Mouse (Mus musculus): ENCODE measurements around the gene Vwf.
A peak's percentile ranks its signal among the peaks of the same experiment; 100 is the strongest.

Gene Vwf

GRCm38 (mm10) chr6:125589075-125589474 lies 42.5 kb downstream of the Vwf start:
- no peak for DNase-seq (ENCODE audit: low spot score)

GRCm38 (mm10) chr6:125590056-125590455 lies 43.5 kb downstream of the Vwf start:
- DNase-seq (ENCODE audit: low spot score): no peak

DNA sequence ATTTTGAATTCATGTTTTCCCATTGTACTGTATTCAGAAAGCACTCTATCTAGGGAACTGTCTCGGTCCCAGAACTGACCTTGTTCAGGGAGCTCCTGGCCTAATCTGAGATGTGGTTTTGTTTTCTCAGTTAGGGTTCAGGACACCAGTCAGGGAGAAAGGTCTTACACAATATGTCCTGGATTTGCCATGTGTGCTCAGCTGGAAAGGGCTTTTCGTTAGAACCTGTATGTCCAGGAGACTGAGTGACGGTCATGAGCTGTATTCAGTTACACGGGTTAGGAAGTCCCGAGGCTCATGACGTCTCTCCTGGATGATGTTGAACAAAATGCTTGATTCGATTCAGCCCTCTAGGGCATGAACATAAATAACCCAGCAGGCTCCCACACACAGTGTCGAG lies 43.9 kb downstream of the Vwf start:
- DNase-seq (ENCODE audit: low spot score): no peak

DNA sequence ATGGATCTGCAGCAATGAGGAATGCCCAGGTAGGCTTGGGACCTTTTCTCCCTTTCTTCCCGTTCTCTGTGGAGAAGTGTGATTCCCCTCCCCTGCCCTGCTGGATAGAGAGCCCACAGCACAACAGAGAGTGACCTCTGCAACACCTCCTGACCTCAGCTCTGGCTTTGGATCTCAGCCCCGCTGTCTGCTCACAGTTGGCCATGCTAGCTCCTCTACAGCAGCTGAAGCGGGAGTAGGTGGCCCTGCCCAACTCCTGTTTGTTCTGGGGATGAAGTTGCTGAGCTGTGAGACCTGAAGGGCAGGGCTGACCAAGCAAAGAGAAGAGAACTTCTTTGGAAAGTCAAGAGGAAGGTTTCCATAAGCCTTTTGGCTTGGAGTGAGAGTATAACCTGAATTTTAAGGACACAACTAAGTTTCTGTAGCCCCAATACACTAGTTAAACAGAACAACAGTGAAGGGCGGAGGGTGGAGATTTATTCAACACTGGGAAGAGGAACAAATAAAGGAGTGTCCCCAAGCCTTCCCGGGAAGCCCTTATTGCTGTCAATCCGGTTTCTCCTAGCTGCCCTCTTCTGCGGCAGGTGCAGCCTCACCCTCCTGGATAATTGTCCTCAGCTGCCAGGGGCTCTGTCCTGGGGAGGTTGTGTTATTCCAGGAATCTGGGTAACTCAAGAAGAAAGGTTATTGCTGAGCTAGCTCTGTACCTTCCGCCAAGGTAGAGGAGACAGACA lies 45.2 kb downstream of the Vwf start:
- DNase-seq (ENCODE audit: low spot score): no peak

- no peak for DNase-seq (ENCODE audit: low spot score)
These were observed 46.0 kb downstream of the Vwf start for GRCm38 (mm10) chr6:125592536-125592935.

GRCm38 (mm10) chr6:125594311-125594710 lies 47.7 kb downstream of the Vwf start:
- DNase-seq (ENCODE audit: low spot score): no peak

DNA sequence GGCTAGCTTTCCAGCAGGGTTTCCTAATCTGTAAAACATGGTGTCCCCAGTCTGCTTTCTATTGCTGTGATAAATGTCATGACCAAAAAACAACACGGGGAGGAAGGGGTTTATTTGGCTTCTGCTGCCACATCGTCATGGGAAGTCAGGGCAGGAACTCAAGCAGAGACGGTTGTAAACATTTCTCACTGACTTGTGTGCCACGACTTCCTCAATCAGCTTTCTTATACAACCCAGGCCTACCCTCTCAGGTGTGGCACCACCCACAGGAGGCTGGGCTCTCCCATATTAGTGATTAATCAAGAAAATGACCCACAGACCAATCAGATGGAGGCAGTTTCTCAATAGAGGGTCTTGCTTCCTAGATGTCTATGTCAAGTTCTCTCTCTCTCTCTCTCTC lies 48.3 kb downstream of the Vwf start:
- no peak for DNase-seq (ENCODE audit: low spot score)

- no peak for DNase-seq (ENCODE audit: low spot score)
These were observed 50.2 kb downstream of the Vwf start for GRCm38 (mm10) chr6:125596701-125597318.

DNA sequence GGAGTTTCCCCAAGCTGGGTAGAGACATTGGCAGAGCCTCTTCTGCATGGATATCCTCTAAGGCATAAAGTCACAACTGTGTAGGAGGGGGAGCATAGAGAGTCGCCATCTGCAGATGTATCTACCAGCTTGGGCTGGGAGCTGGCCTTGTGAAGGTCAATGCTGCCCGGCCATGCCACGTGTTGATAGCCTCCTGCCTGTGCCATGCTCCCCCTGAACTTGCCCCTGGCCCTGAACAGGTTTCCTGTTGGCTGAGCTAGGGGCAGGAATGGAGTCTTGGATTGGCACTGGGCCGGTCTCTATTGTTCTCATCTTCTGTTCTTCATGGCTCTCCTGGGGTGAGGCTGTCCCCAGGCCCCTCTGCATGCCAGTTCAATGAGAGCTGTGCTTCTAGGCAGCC lies 51.1 kb downstream of the Vwf start:
- no peak for DNase-seq (ENCODE audit: low spot score)

- DNase-seq (ENCODE audit: low spot score): no peak
These were observed 53.5 kb downstream of the Vwf start for GRCm38 (mm10) chr6:125600036-125600558.

DNA sequence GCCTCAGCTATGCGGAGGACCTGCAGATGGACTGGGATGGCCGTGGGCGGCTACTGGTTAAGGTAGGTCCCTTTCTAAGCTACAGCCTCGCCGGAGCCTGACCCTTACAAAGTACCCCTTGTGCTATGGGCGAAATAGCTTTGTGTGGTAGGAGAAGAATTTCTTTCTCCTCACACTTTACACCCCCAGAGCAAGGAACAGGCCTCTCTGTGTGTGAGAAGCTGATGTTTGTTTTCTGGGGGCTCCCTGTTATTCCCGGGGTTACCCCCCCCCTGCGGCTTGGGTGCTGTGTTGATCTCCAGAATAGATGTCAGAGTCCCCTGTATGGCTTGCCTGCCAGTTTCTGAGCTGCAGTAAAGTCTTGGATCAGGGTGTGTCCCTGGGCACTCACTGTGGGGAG lies 54.1 kb downstream of the Vwf start:
- DNase-seq (ENCODE audit: low spot score): no peak

DNA sequence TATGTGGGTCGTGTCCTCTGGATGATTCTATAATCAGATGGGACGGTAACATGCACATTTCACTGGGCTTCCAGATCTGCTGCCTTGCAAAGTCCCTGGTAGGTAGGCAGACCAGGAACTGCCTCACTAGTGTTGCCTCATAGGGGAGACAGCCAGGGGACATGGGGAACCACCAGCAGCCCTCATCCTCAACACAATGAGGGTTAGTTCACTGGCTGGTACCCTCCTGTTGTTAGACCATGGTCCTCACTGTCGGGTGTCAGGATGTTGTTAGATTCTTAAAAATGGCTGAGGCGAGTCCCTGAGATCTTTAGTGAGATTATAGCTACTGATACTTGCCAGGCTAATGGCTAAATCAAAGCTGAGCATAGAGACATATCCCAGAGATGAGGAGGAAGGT lies 54.6 kb downstream of the Vwf start:
- DNase-seq (ENCODE audit: low spot score): no peak

- DNase-seq (ENCODE audit: low spot score): no peak
These were observed 55.2 kb downstream of the Vwf start for GRCm38 (mm10) chr6:125601748-125602147.

- no peak for DNase-seq (ENCODE audit: low spot score)
These were observed 55.8 kb downstream of the Vwf start for GRCm38 (mm10) chr6:125602354-125602753.

GRCm38 (mm10) chr6:125603234-125603633 lies 56.7 kb downstream of the Vwf start:
- peak; percentile 61 for DNase-seq (ENCODE audit: low spot score)

- no peak for DNase-seq (ENCODE audit: low spot score)
These were observed 57.3 kb downstream of the Vwf start for GRCm38 (mm10) chr6:125603678-125604462.

- no peak for DNase-seq (ENCODE audit: low spot score)
These were observed 58.1 kb downstream of the Vwf start for GRCm38 (mm10) chr6:125604463-125605191.

DNA sequence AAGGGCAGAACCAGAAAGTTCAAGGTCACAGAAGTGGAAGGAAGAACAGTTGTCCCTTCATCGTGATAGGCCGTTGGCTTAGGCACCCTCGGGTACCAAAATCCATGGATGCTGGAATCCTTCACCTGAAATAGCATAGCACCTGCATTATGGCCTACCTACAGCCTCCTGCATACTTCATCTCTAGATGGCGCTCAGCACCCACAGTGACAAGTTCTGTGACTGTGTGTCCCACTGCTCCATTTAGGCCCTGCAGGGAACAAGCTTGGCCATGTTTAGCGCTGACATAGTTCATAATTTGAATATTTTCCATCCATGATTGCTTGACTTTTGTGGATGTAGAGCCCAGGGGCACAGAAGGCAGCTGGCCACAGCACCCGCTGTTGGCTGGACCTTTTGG lies 62.5 kb downstream of the Vwf start:
- DNase-seq (ENCODE audit: low spot score): no peak

GRCm38 (mm10) chr6:125617855-125618254 lies 71.3 kb downstream of the Vwf start:
- DNase-seq (ENCODE audit: low spot score): no peak

DNA sequence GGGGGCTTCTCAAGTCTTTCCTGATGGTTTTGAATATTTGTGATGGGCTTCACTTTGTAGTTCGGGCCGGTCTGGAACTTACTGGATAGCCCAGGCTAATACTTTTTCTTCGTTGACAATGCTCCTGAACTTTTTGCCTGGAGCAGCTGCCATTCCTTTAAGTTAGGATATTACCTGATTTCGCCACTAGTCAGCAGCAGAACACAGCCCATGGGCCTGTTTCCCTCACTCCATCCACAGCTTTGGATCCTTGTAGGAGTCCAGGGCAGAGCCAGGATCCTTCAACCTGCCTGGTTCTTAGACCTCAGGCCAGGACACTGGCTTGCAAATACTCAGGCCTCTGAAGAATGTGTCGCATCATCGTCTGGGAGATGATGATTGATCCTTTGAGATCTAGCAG lies 74.2 kb downstream of the Vwf start:
- DNase-seq (ENCODE audit: low spot score): no peak

DNA sequence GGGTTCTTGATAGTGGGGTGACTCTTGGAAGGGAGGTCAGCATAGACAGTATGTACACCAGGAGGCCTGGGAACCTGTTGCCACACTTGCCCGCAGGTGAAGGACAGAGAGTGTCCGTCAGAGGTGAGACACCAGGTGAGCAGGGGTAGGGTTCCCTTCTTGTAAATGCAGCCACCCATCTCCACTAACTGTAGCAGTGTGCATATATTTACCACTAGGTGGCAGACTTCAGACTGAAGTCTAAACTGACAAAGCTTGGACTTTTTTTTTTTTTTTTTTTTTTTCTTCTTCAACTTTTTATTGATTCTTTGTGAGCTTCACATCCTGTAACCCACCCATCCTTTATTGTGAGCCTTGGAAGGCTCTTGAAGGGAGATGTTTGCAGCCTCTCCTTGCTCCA lies 75.9 kb downstream of the Vwf start:
- DNase-seq (ENCODE audit: low spot score): no peak

- DNase-seq (ENCODE audit: low spot score): no peak
These were observed 93.9 kb downstream of the Vwf start for GRCm38 (mm10) chr6:125640486-125640885.

Data from urinary bladder, postnatal 10 days (tissue).